Mouse (Mus musculus) spleen, adult 2 months (tissue): ENCODE results near the gene Cdk5r1.

Experiments
- CTCF ChIP-seq: fragments of 200-500 bp; IDR thresholded peaks from 2 replicates; pipeline ENCODE4 v1.5.1; 2011; ENCODE audit warnings: mild to moderate bottlenecking, inconsistent platforms; ENCODE audit not compliant: insufficient read depth, insufficient read length, insufficient replicate concordance; ENCODE audit errors: extremely low read depth
- POLR2A ChIP-seq: fragments of 200-500 bp; IDR thresholded peaks from 2 replicates; pipeline ENCODE4 v1.6.1; 2011; ENCODE audit warnings: low read depth, low read length, inconsistent platforms

GRCm38 (mm10) chr11:80429500-80430166 is 47.2 kb upstream of the Cdk5r1 start:
- no peak for TF ChIP-seq CTCF
- no peak for TF ChIP-seq POLR2A
